Mouse (Mus musculus) testis, adult 2 months (tissue): ENCODE measurements at regions not wholly inside any gene's neighbourhood (a gene's known extent, or its start where the extent isn't known, plus 50 kb on each side); places are given as distances from the start of the nearest gene placed in this dataset.

Source experiments
- CTCF ChIP-seq: fragments of 200-500 bp; IDR thresholded peaks from 2 replicates; pipeline ENCODE4 v1.5.1; 2012; ENCODE audit warnings: low read depth, mild to moderate bottlenecking, inconsistent platforms, low read length, moderate library complexity; ENCODE audit not compliant: control insufficient read depth, insufficient read depth, insufficient replicate concordance
- POLR2A ChIP-seq: fragments of 200-500 bp; IDR thresholded peaks from 2 replicates; pipeline ENCODE4 v1.6.1; 2012; ENCODE audit warnings: low read depth, mild to moderate bottlenecking, inconsistent platforms, low read length, moderate library complexity; ENCODE audit not compliant: control insufficient read depth

- TF ChIP-seq CTCF (no peak), POLR2A (no peak)
Measured at GRCm38 (mm10) chr7:136026451-136026850, 310.3 kb upstream of the Mki67 start.
